29 mouse cellular contexts compared by ENCODE assay signal in genomic region chr12:73154150-73154549, GRCm38 (mm10). TPM values are rescaled to one million over a fixed set of nuclear protein-coding genes. Genes with fewer than 3 reads are reported as not detected.
A peak's percentile ranks its signal among the peaks of the same experiment; 100 is the strongest.
DNase-seq lines count a peak whose midpoint lies in the region; ATAC-seq lines count a peak whose summit lies in the region.
"Had no signal": no experiment of that assay in that cellular context is flagged by ENCODE, and none has a peak within 500 bp of the region (broad histone marks: within the 10 kb centered on the region; RNA-seq: fewer than 3 reads in every experiment).

No protein-coding gene starts in this region.

- H3K36me3 ChIP-seq in limb, embryonic 13.5 days, result no peaks in the 10 kb centered on the region
- H3K36me3 ChIP-seq: embryonic facial prominence, embryonic 13.5 days; embryonic facial prominence, embryonic 15.5 days; forebrain, embryonic 10.5 days; forebrain, embryonic 12.5 days had no signal

- intact Hi-C loops in heart, postnatal 10 days (cut with DNase I), result no loop called here

- H3K4me2 ChIP-seq in limb, embryonic 13.5 days (replicated peaks), result no peak overlapping the region
- H3K4me2 ChIP-seq: embryonic facial prominence, embryonic 13.5 days; embryonic facial prominence, embryonic 15.5 days; forebrain, embryonic 12.5 days had no signal

- peaks cover 12% of the 10 kb centered on the region; the same call in 1 of the 2 replicates for H3K4me1 ChIP-seq in limb, embryonic 13.5 days
- H3K4me1 ChIP-seq: embryonic facial prominence, embryonic 13.5 days; embryonic facial prominence, embryonic 15.5 days; forebrain, embryonic 10.5 days; forebrain, embryonic 12.5 days had no signal

- peak; percentile 83 for ATAC-seq in limb, embryonic 13.5 days (ENCODE audit: low FRiP score, low read depth)
- ATAC-seq: CD4-positive, CD25-positive, alpha-beta regulatory T cell, adult 4 months; forebrain, embryonic 14.5 days; forebrain, embryonic 16.5 days; Patski had no signal

- no peak overlapping the region for H3K9ac ChIP-seq in limb, embryonic 13.5 days
- H3K9ac ChIP-seq: embryonic facial prominence, embryonic 13.5 days; embryonic facial prominence, embryonic 15.5 days; forebrain, embryonic 12.5 days had no signal

- no peak overlapping the region for H3K27ac ChIP-seq in limb, embryonic 13.5 days
- H3K27ac ChIP-seq: embryonic facial prominence, embryonic 13.5 days; embryonic facial prominence, embryonic 15.5 days; forebrain, embryonic 10.5 days; forebrain, embryonic 12.5 days had no signal

- no peaks in the 10 kb centered on the region for H3K9me3 ChIP-seq in limb, embryonic 13.5 days
- H3K9me3 ChIP-seq: embryonic facial prominence, embryonic 13.5 days; embryonic facial prominence, embryonic 15.5 days; forebrain, embryonic 10.5 days; forebrain, embryonic 12.5 days; G1E had no signal

- DNase-seq in forelimb bud, embryonic 11.5 days (ENCODE audit: low read depth, low spot score), result peak; percentile 63
- DNase-seq in hindlimb bud, embryonic 11.5 days (ENCODE audit: extremely low spot score, low read depth, low spot score), result peak; percentile 44
- DNase-seq in mesoderm, embryonic 11.5 days (ENCODE audit: low read depth, low spot score), result peak; percentile 9
- DNase-seq in ovary, postnatal 14 days (ENCODE audit: low spot score), result no peak
- no peak for DNase-seq in heart, postnatal 10 days
- no peak for DNase-seq in T-cell, adult 2 months (ENCODE audit: low spot score)
- DNase-seq: adrenal gland, adult 2 months; adrenal gland, postnatal 10 days; adrenal gland, postnatal 25 days; cerebellum, adult 11 months; cerebellum, adult 18-20 months; cerebellum, adult 8-10 months; cerebellum, adult 9-11 months; cerebellum, postnatal 14 days; cerebellum, postnatal 36 days; embryo, embryonic 11 days had no signal

- WGBS in limb, embryonic 13.5 days, result 14% methylated on average over 4 of the region's 4 CpGs

- no peak overlapping the region for H3K4me3 ChIP-seq in limb, embryonic 13.5 days
- H3K4me3 ChIP-seq: embryonic facial prominence, embryonic 13.5 days; embryonic facial prominence, embryonic 15.5 days; erythroblast, embryonic 14.5 days; forebrain, embryonic 10.5 days; forebrain, embryonic 12.5 days had no signal

- no peaks in the 10 kb centered on the region for H3K27me3 ChIP-seq in limb, embryonic 13.5 days
- H3K27me3 ChIP-seq: CH12.LX; embryonic facial prominence, embryonic 13.5 days; embryonic facial prominence, embryonic 15.5 days; forebrain, embryonic 12.5 days; Patski had no signal

RNA-seq across cellular contexts. Expression of gene Mnat1, which starts 30.6 kb away (rescaled TPM):
- polyA plus RNA-seq in limb, embryonic 13.5 days (2015; fragmentation: Nextera tagmentation; extraction: Ambion mirVana), result 34.8 and 36.8 TPM in 2 replicates
- total RNA-seq in heart, postnatal 10 days (2021), result 10 to 100 TPM; 23.7 to 24.2 TPM

RNA-seq across cellular contexts. Expression of gene Six4, which starts 40.9 kb away (rescaled TPM):
- polyA plus RNA-seq in limb, embryonic 13.5 days (2015; fragmentation: Nextera tagmentation; extraction: Ambion mirVana), result 7.6 and 8.3 TPM in 2 replicates
- total RNA-seq in heart, postnatal 10 days (2021), result 1 to 10 TPM; 2.3 to 3.4 TPM
- total RNA-seq: common myeloid progenitor, adult 5-6 weeks had no signal

Comparison
In these comparisons a context has a peak if more than half of its experiments do, and no peak if none do; other contexts are left out.
1. DNase-seq: peak in forelimb bud, embryonic 11.5 days (single experiment), hindlimb bud, embryonic 11.5 days (single experiment) and mesoderm, embryonic 11.5 days (single experiment); none in ovary, postnatal 14 days (single experiment), heart, postnatal 10 days (0 of 2) and T-cell, adult 2 months (single experiment).